8 mouse cellular contexts compared by ENCODE assay signal in the genomic region with DNA sequence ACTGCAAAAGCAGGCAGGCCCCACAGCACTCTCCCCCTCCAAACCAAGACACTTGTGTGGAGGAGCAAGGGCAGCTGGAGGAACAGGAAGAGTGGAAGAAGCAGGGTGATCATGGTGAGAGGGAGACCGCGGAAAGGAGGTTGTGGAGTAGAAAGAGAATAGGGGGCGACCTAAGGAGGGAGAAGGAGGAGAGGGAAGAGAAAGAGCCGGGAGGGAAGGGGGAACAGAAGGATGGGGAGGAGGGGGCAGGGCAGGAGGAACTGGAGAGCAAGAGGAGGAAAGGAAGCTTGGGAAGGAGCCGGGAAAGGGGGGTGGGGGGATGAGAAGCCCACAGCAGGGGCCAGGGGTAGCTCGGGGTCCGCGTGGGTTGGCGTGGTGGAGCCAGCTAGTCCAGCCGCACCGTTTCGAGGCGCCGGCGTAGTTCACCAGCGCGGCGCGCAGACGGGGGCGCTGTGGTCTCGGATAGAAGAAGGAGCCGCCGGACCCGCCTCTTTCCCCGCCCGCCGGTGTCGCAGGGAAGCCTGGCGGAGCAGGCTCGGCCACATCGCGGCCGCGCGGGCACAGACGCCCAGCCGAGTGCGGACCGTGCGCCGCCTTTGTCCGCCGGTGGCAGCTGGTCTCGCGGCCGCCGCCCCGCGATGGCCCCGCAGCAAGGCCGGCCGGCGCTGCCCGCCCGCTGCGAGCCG. TPM values are rescaled to one million over a fixed set of nuclear protein-coding genes. Genes with fewer than 3 reads are reported as not detected.
DNase-seq lines count a peak whose midpoint lies in the region; ATAC-seq and TF ChIP-seq lines count a peak whose summit lies in the region.

Gene Rhou (plus strand): TSS at position 622 of the 686 bp plus-strand sequence.

- intact Hi-C loops in left cerebral cortex, postnatal 14 days (cut with DNase I), result loop anchor here (2.0 to 5.0 kb wide), 2 partner anchors 114 to 131 kb away; no protein-coding TSS in a partner anchor

- H3K9ac ChIP-seq in intestine, embryonic 15.5 days, result peak within 1 kb of the TSS; percentile 83

- H3K4me2 ChIP-seq in intestine, embryonic 15.5 days (replicated peaks), result peak within 1 kb of the TSS; percentile 67

- peak; percentile 94 to 97 for DNase-seq in adrenal gland, adult (ENCODE audit: inconsistent age in 2 of 2, low spot score in 1 of 2)
- peak; percentile 87 for DNase-seq in gastrocnemius, postnatal 25 days
- peak; percentile 91 to 94 for DNase-seq in left cerebral cortex, postnatal 14 days (ENCODE audit: low spot score in 2 of 2)
- peak; percentile 92 for DNase-seq in mesoderm, embryonic 11.5 days (ENCODE audit: low read depth, low spot score)
- peak; percentile 85 to 87 for DNase-seq in right cerebral cortex, postnatal 36 days (ENCODE audit: low spot score in 2 of 2)
- DNase-seq in urinary bladder, postnatal 4 days (ENCODE audit: low spot score in 2 of 2), result peak; percentile 89 to 96

- TF ChIP-seq POLR2A in cortical plate, adult 2 months (IDR thresholded peaks at IDR 0.05; ENCODE audit: extremely low read depth, insufficient read depth, low read length), result peak; percentile 71

- peak within 1 kb of the TSS; percentile 5 for H3K27ac ChIP-seq in cortical plate, adult 2 months (ENCODE audit: insufficient read depth, low read length)
- peak within 1 kb of the TSS; percentile 86 for H3K27ac ChIP-seq in intestine, embryonic 15.5 days

- peak within 1 kb of the TSS; percentile 83 for H3K4me3 ChIP-seq in cortical plate, adult 2 months (ENCODE audit: insufficient read depth, low read length)
- peak within 1 kb of the TSS; percentile 84 for H3K4me3 ChIP-seq in intestine, embryonic 15.5 days (replicated peaks)

- no peaks in the 10 kb centered on the region for H3K9me3 ChIP-seq in intestine, embryonic 15.5 days

- peak; percentile 21; the same call in 1 of the 2 replicates for TF ChIP-seq CTCF in cortical plate, adult 2 months (IDR thresholded peaks at IDR 0.05; ENCODE audit: extremely low read depth, insufficient read depth, low read length)

- peak; percentile 88 for ATAC-seq in intestine, embryonic 15.5 days

- H3K36me3 ChIP-seq in intestine, embryonic 15.5 days, result peaks cover 13% of the 10 kb centered on the region; the same call in 1 of the 2 replicates

- no peaks in the 10 kb centered on the region for H3K27me3 ChIP-seq in intestine, embryonic 15.5 days (replicated peaks)

- no peaks in the 10 kb centered on the region; the same call in none of the 2 replicates for H3K4me1 ChIP-seq in cortical plate, adult 2 months (ENCODE audit: control insufficient read depth, insufficient read depth, low read length)
- peaks cover 25% of the 10 kb centered on the region for H3K4me1 ChIP-seq in intestine, embryonic 15.5 days (replicated peaks)

- WGBS in intestine, embryonic 15.5 days, result under 1% methylated on average over 55 of the region's 58 CpGs

RNA-seq across cellular contexts. Expression of gene Rhou, which starts in this region (rescaled TPM):
- polyA plus RNA-seq in cortical plate, adult 2 months (2012; rRNA removed), result 29.1 and 30.8 TPM in 2 replicates
- 10 to 100 TPM in 1 of 2 experiments, 1 to 10 TPM in 1; 8.5 to 14.6 TPM for total RNA-seq in gastrocnemius, postnatal 25 days (2021)
- polyA plus RNA-seq in intestine, embryonic 15.5 days (2015; fragmentation: Nextera tagmentation; extraction: Ambion mirVana), result 6.4 and 7.6 TPM in 2 replicates
- total RNA-seq in left cerebral cortex, postnatal 14 days (2021), result 10 to 100 TPM; 40.6 to 51.9 TPM

Comparison
In these comparisons a context has a peak if more than half of its experiments do, and no peak if none do; other contexts are left out.
1. Peak in every context shown above with its lines: DNase-seq, ATAC-seq, H3K4me3 ChIP-seq and H3K27ac ChIP-seq.